Mouse (Mus musculus) liver, adult 2 months (tissue): ENCODE data around the gene Farp2.

Source experiments
- CTCF ChIP-seq: fragments of 200-500 bp; IDR thresholded peaks from 2 replicates; pipeline ENCODE4 v1.5.1; 2011; ENCODE audit warnings: low read depth, low read length, control low read depth
- POLR2A ChIP-seq: fragments of 200-500 bp; IDR thresholded peaks from 2 replicates; pipeline ENCODE4 v1.6.1; 2011; ENCODE audit warnings: low read length, control low read depth; ENCODE audit not compliant: insufficient read depth; ENCODE audit errors: extremely low read depth

DNA sequence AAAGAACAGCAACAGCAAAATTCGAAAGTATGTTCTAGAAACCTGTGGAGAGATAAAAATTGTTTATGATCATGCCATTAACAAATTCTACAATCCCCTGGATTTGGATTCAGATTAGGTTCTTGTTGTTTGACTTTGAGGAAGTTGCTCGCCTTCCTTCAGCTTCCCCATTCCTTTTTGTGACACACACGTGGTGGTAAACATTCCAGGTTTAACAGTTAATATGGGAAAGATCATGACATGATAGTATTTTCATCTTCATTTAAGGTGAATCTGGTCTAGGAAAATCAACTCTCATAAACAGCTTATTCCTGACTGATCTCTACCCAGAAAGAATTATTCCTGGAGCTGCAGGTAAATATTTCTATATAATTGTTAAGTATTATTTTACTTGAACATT lies 16.6 kb upstream of the Farp2 start:
- TF ChIP-seq CTCF (no peak), POLR2A (no peak)
